Mouse (Mus musculus): ENCODE data around the gene Dhrs13.
A peak's percentile ranks its signal among the peaks of the same experiment; 100 is the strongest.

Dhrs13 gene

DNA sequence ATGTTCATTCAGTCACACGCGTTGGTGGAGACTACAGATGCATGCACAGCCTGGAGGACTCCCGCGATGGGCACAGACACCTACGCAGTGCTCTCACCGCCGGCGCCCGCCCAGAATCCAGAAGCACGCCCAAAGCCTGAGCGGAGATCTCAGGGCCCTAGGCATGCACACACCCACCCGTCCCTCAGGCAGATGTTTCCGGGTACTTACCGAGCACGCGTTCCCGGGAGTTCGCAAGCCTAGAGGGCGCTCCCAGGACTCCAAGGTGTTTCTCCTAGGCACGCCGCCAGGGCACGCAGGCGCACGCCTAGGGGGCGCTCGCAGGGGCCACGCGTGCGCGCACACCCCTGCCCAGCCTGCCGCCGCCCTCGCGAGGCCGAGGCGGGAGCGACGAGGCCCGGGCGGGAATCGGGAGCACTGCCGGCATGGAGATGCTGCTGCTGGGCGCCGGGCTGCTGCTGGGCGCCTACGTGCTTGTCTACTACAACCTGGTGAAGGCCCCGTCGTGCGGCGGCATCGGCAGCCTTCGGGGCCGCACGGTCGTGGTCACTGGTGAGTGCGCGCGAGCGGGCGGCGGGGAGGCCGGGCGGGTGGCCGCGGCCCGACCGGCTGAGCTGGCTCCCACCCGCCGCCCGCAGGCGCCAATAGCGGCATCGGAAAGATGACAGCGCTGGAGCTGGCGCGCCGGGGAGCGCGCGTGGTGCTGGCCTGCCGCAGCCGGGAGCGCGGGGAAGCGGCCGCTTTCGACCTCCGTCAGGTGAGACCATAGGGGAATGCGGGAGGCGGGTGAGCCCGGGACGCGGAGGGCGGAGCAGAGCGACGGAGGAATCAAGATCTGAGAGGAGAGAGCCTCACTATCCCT is at the start of gene Dhrs13:
Gene Dhrs13 (plus strand): TSS at position 334 of the 862 bp plus-strand sequence.
- DNase-seq (ENCODE audit: low spot score in 2 of 2): peak; percentile 77 to 85

DNA sequence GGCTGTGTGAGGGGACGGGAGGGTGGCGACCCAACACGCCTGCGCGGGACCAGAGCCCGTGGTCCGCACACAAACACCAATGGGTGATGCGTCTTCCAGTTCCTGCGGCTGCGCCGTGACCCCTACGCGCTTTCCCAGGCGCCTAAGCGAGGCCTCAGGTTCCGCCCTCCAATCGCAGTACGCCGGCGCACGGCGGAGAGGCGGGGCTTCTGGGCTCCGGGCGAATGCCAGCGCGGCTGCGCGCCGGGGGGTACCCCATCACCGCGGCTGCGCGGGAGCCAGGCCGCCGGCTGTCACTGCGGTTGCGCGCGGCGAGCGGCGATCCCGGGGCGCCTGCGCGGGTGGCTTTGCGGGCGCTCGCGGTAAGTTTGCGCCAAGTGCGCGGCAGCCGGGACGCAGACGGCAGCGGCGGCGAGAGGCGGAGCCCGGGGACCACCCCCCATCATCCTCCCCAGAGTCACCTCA is 49.6 kb upstream of the Dhrs13 start, which contains the start of gene Phf12:
Gene Phf12 (plus strand): TSS at position 314 of the 465 bp plus-strand sequence.
- DNase-seq (ENCODE audit: low spot score in 2 of 2): peak; percentile 97 to 99

DNA sequence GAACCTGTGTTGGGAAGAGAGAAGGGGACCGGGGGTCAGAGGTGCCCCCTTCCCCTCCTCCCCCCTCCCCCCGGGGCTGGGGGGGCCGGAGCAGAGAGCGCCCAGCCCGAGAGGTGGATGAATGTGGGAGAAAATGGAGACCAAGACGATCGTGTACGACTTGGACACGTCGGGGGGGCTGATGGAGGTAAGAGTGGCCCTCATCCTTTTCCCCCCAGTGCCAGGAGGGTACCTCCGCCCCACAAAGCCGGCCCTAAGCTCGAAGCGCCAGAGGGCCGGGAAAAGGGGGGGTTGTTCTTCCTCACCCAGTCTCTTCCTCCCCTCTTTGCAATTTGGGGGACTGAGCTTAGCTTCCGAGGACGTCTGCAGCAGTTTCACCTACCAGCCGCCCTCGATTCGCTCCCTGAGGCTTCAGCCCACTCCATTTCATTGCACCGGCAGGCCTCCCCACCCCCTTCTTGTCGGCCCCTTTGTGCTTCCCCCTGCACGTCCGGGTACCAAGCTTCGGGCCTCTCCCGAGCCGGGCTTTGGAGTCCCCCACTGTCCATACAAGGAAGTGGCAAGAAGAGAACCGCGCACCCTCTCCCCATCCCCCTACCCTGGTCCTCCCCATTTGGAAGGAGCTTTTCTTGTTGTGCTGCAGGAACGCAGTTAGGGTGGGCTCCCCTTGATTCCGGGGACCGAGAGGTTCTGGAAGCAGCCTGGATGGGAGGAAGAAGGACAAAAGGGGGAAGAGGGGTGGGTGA is 48.7 kb upstream of the Dhrs13 start:
- DNase-seq (ENCODE audit: low spot score in 2 of 2): peak in 1 of 2 experiments; percentile 52

DNA sequence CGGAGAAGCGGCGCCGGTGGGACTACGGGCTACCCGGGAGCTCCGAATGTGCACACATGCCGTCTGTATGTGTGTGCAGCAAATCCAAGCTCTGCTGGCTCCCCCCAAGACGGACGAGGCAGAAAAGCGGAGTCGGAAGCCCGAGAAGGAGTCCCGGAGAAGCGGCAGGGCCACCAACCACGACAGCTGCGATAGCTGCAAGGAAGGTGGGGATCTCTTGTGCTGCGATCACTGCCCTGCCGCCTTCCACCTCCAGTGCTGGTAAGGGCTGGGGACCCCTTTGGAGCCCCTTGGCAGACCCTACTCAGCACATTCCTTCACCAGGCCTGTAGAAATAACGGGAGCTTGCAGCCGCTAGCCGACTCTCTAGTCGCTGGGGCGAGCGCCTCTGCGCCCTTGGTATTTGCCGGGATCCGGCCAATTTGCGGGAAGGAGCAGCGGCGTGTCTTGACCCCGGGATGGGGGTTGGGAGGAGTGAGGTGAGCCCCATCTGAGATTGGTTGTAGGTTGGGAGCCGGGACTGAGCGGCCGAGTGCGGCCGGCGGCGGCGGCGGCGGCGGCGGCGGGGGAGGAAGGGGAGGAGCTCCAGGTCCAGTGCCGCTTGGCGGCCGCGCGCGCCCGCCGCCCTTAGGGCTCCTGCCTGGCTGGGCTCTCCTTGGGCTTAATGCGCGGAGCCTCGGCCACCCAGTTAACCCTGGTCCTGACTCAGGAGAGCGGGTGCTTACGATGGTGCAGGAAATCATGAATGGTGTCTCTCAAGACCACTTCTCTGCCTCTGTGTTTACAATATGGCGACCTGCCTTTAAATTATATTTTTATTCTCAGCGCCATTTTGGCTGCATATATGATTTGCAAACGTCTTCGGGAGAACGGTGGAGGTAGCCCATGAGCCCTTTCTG is 47.9 kb upstream of the Dhrs13 start:
- DNase-seq (ENCODE audit: low spot score in 2 of 2): peak in 1 of 2 experiments; percentile 54

DNA sequence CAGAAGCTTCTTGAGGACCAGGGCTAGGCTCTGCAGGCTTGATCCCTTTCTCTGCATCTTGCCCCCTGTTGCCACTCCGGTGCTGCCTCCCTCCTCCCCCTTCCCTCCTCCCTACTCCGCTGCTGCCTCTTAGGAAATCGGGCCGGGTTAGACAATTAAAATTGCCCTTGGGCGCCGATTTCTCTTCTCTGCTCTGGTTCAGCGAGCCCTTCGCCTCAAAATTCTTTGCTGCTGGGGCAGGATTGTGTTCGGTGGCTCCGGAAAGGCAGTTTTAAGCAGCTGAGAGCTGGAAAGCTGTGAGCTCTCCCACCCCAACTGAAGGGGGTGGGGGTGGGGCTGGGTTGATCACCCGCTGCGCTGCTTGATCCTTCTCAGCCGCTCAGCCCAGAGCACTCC is 47.2 kb upstream of the Dhrs13 start:
- DNase-seq (ENCODE audit: low spot score in 2 of 2): peak; percentile 34 to 44

- DNase-seq (ENCODE audit: low spot score in 2 of 2): no peak
These were observed 46.5 kb upstream of the Dhrs13 start for GRCm38 (mm10) chr11:77985541-77986065.

- DNase-seq (ENCODE audit: low spot score in 2 of 2): no peak
These were observed 42.9 kb upstream of the Dhrs13 start for GRCm38 (mm10) chr11:77989071-77989690.

DNA sequence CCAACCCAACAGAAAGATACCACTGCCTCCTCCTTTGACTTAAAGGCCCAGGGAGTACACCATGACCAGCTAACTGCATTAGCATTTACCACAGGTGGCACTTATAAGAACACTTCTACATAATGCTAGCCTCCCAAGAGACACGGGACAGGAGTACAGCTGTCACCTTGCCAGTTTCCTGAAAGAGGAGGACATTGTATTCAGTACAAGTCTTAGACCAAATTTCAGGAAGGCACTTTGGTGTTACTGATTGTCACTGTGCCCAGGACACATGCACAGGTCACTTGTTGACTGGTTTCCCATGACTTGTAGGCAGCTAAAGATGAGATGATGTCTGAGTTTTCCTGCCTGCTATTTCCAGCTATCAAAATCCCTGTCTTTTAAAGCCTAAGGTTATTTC is 36.5 kb upstream of the Dhrs13 start:
- DNase-seq (ENCODE audit: low spot score in 2 of 2): no peak

- DNase-seq (ENCODE audit: low spot score in 2 of 2): no peak
These were observed 25.6 kb upstream of the Dhrs13 start for GRCm38 (mm10) chr11:78006446-78006845.

GRCm38 (mm10) chr11:78019676-78020075 is 12.4 kb upstream of the Dhrs13 start:
- peak; percentile 62 to 63 for DNase-seq (ENCODE audit: low spot score in 2 of 2)

DNA sequence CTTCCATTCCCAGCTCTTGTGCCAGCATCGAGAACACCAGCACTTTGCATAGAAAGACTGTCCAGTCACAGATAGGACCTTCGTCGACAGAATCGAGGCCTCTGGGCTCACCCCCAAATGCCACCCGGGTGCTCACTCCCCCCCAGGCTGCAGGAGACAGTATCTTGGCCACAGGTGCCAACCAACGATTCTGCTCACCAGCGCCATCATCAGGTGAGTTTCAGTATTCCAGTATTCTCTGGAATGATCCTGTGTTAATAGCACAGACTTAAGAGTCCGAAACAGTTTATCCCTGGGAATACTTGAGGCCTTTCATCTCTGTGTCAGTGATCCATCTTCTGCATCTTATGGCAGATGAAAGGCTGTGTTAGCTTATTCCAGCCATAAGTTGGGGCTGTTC is 8.5 kb upstream of the Dhrs13 start:
- DNase-seq (ENCODE audit: low spot score in 2 of 2): no peak

- DNase-seq (ENCODE audit: low spot score in 2 of 2): no peak
These were observed 2.8 kb upstream of the Dhrs13 start for GRCm38 (mm10) chr11:78029240-78029639.

DNA sequence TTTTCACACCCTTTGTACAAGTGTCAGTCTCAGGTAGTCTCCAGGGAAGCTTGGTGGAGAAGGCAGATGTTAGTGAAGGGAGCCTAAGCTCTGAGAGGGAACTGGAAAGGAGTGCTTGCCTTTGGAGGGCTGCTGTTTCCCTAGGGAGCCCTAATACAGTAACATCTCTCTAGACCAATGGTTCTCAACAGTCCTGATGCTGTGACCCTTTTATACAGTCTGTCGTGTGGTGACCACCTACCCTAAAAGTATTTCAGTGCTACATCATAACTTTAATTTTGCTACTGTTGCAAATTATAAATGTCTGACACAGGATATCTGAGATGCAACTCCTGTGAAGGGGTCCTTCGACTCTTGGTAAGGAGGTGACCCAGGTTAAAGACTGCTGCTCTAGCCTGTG is 1.5 kb upstream of the Dhrs13 start:
- DNase-seq (ENCODE audit: low spot score in 2 of 2): no peak

GRCm38 (mm10) chr11:78031389-78031788 is 691 bp upstream of the Dhrs13 start:
- no peak for DNase-seq (ENCODE audit: low spot score in 2 of 2)

- DNase-seq (ENCODE audit: low spot score in 2 of 2): no peak
These were observed 722 bp downstream of the Dhrs13 start for GRCm38 (mm10) chr11:78032809-78033195.

DNA sequence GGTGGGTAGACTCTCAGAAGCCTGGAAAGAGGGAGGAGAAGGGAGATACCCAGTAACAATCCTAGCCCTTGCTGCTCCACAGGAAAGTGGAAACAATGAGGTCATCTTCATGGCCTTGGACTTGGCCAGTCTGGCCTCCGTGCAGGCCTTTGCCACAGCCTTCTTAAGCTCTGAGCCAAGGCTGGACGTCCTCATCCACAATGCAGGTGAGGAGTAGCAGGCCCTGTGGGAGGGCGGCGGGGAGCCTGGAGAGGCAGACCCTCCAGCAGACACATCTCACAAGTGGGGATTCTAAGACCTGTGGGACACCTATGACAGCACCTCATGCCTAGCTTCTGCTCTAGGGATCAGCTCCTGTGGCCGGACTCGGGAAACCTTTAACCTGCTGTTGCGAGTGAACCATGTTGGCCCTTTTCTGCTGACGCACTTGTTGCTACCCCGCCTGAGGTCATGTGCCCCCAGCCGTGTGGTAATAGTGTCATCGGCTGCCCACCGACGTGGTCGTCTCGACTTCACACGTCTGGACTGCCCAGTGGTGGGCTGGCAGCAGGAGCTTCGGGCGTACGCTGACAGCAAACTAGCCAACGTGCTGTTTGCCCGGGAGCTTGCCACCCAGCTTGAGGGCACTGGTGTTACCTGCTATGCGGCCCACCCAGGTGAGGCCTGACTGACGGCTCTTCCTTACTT is 2.0 kb downstream of the Dhrs13 start:
- no peak for DNase-seq (ENCODE audit: low spot score in 2 of 2)

- no peak for DNase-seq (ENCODE audit: low spot score in 2 of 2)
These were observed 4.7 kb downstream of the Dhrs13 start for GRCm38 (mm10) chr11:78036791-78037190.

DNA sequence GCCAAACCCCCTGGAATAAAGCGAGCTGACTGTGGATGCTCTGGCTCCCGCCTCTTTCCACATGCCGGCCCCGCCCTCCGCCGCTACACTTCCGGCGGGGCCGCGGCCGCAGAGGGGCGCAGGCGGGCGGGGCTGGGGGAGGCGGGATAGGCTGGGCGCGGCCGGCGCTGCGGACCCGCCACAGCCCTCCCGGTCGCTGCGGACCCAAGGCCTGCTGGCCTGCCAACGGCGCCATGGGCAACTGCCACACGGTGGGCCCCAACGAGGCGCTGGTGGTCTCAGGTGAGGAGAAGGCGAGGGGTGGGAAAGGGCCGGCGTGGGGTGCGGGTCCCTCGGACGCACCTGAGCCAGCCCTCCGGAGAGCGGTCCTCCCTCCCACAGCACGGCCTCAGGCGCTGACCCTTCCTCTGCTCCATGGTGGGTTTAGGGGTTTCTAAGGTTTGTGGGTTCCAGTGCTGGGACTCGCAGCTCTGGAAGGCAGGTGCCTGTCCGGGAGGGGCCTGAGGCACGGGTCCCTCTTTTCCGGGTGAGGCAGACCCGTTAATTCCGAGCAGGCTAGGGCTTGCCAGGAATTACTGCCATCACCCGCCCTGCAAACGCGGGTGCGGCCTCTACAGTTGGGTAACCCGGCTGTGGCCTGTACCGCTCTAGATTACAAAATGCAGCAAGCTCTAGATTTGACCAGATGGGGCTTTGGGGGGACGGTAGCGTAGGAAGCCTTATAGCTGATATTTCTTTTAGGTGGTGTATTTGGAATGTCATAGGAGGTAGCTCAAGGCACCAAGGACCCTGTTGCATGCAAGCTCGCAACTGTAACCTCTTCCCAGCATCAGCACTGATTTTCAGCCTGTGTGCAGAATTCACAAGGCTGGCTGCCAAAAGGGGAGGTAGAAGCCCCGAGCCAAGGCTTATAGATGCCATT is 6.0 kb downstream of the Dhrs13 start, which contains the start of gene Flot2:
Gene Flot2 (plus strand): TSS at position 101 of the 922 bp plus-strand sequence.
- DNase-seq (ENCODE audit: low spot score in 2 of 2): no peak

GRCm38 (mm10) chr11:78040878-78041277 is 8.8 kb downstream of the Dhrs13 start:
- no peak for DNase-seq (ENCODE audit: low spot score in 2 of 2)
